Mouse (Mus musculus): Measurements from ENCODE around the gene Zc3h6. TPM values are rescaled to one million over a fixed set of nuclear protein-coding genes. Genes with fewer than 3 reads are reported as not detected.
"Not testable (repeated sequence)": the region's sequence is repeated elsewhere in the genome, so short reads cannot be mapped to it uniquely, and the experiment has no call there.

Gene Zc3h6
- polyA plus RNA-seq, 1 experiment from 2014 or later = 2.2 TPM

DNA sequence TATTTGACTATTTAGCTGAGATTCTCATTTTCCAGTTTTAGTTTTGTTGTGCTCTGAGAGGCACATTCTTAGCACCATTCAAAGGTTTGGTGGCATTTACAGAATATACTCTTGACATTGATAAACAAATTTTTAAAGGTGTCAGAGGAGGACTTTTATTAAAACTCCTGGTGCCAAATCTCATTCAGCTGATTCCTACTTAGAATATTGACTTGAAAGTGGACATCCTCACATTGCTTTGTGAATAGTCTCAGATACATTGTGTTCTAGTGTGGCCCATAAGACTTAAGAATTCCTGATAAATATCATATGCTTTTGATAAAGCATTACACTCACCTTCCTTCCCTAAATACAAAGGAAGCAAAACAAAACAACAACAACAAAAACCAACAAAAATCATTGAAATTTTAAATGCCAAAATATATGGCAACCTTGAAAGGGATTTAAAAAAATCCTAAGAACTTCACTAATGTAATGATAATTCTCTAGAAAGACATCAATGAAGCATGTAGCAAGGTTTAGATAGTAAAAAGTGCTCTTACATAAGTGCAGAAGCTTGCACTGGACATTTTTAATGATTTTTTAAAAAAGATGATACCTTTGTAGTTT lies 1.4 kb downstream of the Zc3h6 start:
- H3K27ac ChIP-seq = peak overlapping the region; percentile 100
- no peaks in the 10 kb centered on the region for H3K9me3 ChIP-seq (replicated peaks)
- peaks cover 17% of the 10 kb centered on the region for H3K4me1 ChIP-seq
- H3K27me3 ChIP-seq (ENCODE audit: low read depth, poor library complexity, severe bottlenecking) = no peaks in the 10 kb centered on the region
- H3K4me3 ChIP-seq = peak overlapping the region; percentile 82
- DNase-seq (ENCODE audit: low spot score) = no peak
- H3K36me3 ChIP-seq = no peaks in the 10 kb centered on the region

DNA sequence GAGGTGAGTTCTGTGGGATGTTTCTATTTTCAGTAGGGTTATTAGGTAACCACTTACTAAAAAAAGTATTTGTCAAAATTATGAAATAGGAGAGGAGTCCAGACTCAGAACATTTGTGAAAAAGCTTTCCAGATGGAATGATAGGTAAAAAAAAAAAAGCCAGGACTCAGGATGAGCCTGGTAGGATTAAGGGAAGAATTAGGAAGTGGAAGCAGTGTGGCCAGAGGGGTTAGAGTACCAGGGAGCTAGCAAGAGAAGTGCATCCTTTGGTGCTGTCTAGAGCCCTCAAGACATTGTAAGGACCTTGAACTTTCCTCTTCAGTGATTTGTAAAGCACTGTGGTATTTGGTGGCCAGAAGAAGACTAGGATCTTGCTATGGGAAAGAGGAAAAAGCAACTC lies 5.1 kb downstream of the Zc3h6 start:
- Histone ChIP-seq H3K27me3 (ENCODE audit: low read depth, poor library complexity, severe bottlenecking) (no peaks in the 10 kb centered on the region), H3K9me3 (replicated peaks) (no peaks in the 10 kb centered on the region), H3K27ac (no peak overlapping the region), H3K4me3 (no peak overlapping the region), H3K36me3 (no peaks in the 10 kb centered on the region), H3K4me1 (peaks cover 6% of the 10 kb centered on the region)
- no peak for DNase-seq (ENCODE audit: low spot score)

DNA sequence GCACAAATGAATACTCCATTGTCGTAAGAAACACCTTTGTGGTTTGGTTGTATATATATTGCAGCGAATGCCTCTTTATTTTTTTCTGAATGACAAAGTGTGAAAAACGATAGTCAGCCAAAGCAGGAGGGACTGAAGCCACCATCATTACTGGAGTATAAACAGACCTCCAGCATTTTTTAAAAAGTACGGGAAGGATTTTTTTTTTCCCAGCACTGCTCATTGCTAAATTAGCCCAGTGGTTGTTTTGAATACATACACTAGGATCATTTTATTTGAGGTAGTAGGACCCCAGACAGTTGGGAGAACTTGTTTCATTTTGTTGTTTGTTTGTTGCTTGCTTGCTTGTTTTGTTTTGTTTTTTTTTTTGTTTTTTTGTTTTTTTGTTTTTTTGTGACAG lies 8.4 kb downstream of the Zc3h6 start:
- no peaks in the 10 kb centered on the region for H3K36me3 ChIP-seq
- 82% methylated on average over 4 of the region's 4 CpGs for WGBS
- H3K27ac ChIP-seq = no peak overlapping the region
- no peaks in the 10 kb centered on the region for H3K4me1 ChIP-seq
- DNase-seq (ENCODE audit: low spot score) = no peak
- H3K27me3 ChIP-seq (ENCODE audit: low read depth, poor library complexity, severe bottlenecking) = no peaks in the 10 kb centered on the region
- H3K9me3 ChIP-seq (replicated peaks) = no peaks in the 10 kb centered on the region
- H3K4me3 ChIP-seq = no peak overlapping the region

DNA sequence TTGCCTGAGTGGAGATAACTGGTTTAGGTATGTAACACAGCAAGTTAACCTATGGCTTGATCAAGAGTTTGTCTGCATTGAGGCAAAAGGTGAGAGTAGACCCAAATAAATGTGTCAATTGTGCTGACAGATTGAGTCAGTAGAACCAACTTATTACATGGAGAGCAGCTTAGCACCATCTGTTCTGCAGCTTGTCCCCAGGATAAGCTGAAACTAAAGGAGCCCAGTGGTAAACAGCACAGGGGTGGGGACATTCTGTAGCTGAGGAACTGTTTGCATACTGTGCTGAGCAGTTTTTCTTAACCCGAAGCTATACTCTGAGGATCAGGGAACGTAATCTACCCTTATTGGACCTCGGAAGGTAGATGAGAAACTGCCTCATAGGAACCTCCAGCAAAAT lies 17.5 kb downstream of the Zc3h6 start:
- WGBS = 90% methylated on average over 3 of the region's 3 CpGs

DNA sequence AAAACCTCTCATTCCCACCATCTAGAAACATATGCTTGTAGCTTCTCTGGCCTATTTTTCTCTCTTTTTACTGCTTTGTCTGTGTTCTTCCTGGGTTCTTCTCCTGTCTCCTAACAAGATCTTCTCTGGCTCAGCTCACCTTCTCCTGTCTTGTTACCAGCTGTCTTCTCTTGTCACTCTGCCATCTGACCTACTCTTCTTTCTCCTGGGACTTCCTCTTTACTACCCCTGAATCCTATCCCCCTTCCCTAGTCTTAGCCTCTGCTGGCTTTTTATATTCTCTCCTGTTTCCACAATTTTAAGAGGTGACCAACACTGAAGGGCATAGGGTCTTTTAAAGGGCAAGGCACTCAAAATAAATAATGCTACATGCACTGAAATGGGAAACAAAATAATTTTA lies 37.7 kb downstream of the Zc3h6 start:
- no peak overlapping the region for H3K27ac ChIP-seq
- DNase-seq (ENCODE audit: low spot score) = no peak
- H3K9me3 ChIP-seq (replicated peaks) = no peaks in the 10 kb centered on the region
- no peaks in the 10 kb centered on the region for H3K27me3 ChIP-seq (ENCODE audit: low read depth, poor library complexity, severe bottlenecking)
- no peaks in the 10 kb centered on the region for H3K36me3 ChIP-seq
- H3K4me3 ChIP-seq = no peak overlapping the region
- H3K4me1 ChIP-seq = no peaks in the 10 kb centered on the region

More for the DNA sequence above, 17.5 kb downstream of the Zc3h6 start:
- no peak overlapping the region for H3K27ac ChIP-seq
- H3K9me3 ChIP-seq (replicated peaks) = no peaks in the 10 kb centered on the region
- no peak for DNase-seq (ENCODE audit: low spot score)
- no peaks in the 10 kb centered on the region for H3K27me3 ChIP-seq (ENCODE audit: low read depth, poor library complexity, severe bottlenecking)
- H3K36me3 ChIP-seq = no peaks in the 10 kb centered on the region
- H3K4me1 ChIP-seq = peaks cover 6% of the 10 kb centered on the region
- H3K4me3 ChIP-seq = no peak overlapping the region

DNA sequence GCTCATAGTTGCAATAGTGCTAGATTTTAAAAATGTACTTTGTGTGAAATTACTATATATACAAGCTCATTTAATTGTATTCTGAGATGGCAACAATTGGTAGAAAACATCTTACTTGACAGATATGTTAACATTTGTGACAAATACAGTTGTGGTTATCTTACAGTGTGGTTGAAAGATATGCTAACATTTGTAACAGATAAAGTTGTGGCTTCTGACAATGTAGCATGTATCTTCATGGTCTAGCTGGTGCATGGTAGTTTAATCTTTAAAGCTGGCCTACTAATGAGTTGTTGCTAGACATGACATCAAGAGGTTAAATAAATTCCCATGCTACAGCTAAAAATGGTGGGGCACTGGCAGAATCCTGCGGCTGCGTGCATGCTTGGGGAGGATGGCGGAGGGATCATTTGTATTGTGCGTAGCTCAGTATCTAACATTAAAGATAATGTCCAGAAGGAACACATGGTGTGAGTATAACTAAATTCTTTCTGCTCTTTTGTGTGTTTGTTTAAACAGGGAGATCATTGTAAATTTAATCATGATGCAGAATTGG lies 39.1 kb downstream of the Zc3h6 start:
- Histone ChIP-seq H3K9me3 (replicated peaks) (no peaks in the 10 kb centered on the region), H3K4me3 (no peak overlapping the region), H3K27me3 (ENCODE audit: low read depth, poor library complexity, severe bottlenecking) (no peaks in the 10 kb centered on the region), H3K27ac (no peak overlapping the region), H3K36me3 (no peaks in the 10 kb centered on the region), H3K4me1 (no peaks in the 10 kb centered on the region)
- DNase-seq (ENCODE audit: low spot score) = no peak
- 85% methylated on average over 4 of the region's 4 CpGs for WGBS

DNA sequence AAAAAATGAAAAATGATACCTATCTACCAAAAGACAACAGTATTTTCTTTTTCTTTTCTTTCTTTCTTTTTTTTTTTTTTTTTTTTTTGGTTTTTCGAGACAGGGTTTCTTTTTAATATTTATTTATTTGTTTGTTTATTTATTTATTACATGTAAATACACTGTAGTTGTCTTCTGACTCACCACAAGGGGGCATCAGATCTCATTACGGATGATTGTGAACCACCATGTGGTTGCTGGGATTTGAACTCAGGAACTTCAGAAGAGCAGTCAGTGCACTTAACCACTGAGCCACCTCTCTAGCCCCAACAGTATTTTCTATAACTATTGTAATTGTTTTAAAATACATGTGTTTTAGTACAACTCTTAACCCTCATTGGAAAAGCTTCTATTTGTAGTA lies 41.7 kb downstream of the Zc3h6 start:
- H3K36me3 ChIP-seq; H3K4me3 ChIP-seq; H3K27ac ChIP-seq; H3K27me3 ChIP-seq (ENCODE audit: low read depth, poor library complexity, severe bottlenecking); H3K4me1 ChIP-seq; H3K9me3 ChIP-seq (replicated peaks); DNase-seq (ENCODE audit: low spot score): not testable (repeated sequence)
- 87% methylated on average over 2 of the region's 2 CpGs for WGBS

DNA sequence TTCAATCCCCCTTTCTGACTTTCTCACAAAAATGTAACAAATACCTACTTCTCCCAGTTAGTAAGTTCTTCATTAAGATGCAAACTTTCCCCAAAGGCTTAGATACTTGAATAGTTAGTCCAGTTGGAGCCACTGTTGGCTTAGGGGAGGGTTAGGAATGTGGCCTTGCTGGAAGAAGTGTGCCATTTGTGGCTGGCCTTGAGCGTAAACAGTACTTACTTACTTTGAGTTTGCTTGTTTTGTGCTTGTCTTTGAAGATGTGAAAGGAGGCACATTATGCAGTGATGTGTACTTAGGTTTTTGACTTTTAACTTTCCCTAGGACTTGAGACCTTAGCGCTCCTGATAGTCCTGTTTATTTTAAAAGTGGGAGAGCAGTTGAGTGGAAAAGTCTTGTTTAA lies 52.9 kb downstream of the Zc3h6 start:
- no peaks in the 10 kb centered on the region for H3K36me3 ChIP-seq
- no peaks in the 10 kb centered on the region for H3K27me3 ChIP-seq (ENCODE audit: low read depth, poor library complexity, severe bottlenecking)
- no peak for DNase-seq (ENCODE audit: low spot score)
- no peaks in the 10 kb centered on the region for H3K9me3 ChIP-seq (replicated peaks)
- H3K27ac ChIP-seq = no peak overlapping the region
- 82% methylated on average over 2 of the region's 2 CpGs for WGBS
- H3K4me1 ChIP-seq = no peaks in the 10 kb centered on the region
- no peak overlapping the region for H3K4me3 ChIP-seq

DNA sequence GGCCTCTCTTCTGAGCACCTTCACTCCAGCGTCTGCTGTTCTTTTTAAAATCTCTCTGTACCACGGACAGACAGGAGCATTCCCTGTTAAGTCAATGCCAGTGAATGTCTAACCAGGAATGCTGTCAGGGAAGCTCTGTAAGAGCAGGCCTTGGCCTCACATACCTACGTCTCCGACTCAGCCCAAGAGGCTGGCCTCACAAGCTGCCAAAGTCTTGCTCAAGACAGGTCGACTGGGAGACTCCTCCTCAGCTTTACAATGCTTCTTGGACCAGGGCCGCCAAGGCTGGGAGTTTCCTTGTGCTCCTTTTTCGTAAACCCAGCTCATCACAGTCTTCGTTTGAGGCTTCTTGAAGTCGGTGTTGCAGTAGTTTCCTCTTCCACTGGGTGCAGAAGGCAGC lies 57.6 kb downstream of the Zc3h6 start:
- WGBS = 75% methylated on average over 9 of the region's 9 CpGs
- no peak overlapping the region for H3K27ac ChIP-seq

DNA sequence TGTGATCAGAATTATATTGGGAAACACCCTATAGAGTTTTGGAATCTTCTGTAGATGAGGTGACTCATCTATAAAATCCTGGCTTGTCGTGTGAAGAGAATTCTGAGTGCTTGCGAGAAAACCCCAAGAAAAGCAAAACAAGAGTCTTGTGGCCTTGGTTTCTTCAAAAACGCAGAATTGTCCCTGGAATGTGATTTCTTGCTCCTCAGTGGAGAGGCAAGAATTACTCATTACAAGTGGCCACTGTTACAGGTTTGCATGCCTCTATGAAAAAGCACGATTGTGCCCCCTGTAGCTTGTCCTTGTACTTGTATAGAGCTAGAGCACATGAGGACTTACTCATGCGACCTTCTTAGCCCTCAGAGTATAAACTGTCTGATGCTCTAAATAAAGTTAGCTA lies 68.2 kb downstream of the Zc3h6 start:
- 84% methylated on average over 5 of the region's 5 CpGs for WGBS
- H3K27ac ChIP-seq = no peak overlapping the region
- H3K4me1 ChIP-seq = peaks cover 13% of the 10 kb centered on the region
- H3K36me3 ChIP-seq = no peaks in the 10 kb centered on the region
- DNase-seq (ENCODE audit: low spot score) = no peak
- H3K9me3 ChIP-seq (replicated peaks) = no peaks in the 10 kb centered on the region
- no peak overlapping the region for H3K4me3 ChIP-seq
- peaks cover 43% of the 10 kb centered on the region for H3K27me3 ChIP-seq (ENCODE audit: low read depth, poor library complexity, severe bottlenecking)

More for the DNA sequence above, 57.6 kb downstream of the Zc3h6 start:
- DNase-seq (ENCODE audit: low spot score) = no peak
- H3K4me1 ChIP-seq = no peaks in the 10 kb centered on the region
- no peak overlapping the region for H3K4me3 ChIP-seq
- no peaks in the 10 kb centered on the region for H3K27me3 ChIP-seq (ENCODE audit: low read depth, poor library complexity, severe bottlenecking)
- H3K36me3 ChIP-seq = no peaks in the 10 kb centered on the region
- H3K9me3 ChIP-seq (replicated peaks) = no peaks in the 10 kb centered on the region

DNA sequence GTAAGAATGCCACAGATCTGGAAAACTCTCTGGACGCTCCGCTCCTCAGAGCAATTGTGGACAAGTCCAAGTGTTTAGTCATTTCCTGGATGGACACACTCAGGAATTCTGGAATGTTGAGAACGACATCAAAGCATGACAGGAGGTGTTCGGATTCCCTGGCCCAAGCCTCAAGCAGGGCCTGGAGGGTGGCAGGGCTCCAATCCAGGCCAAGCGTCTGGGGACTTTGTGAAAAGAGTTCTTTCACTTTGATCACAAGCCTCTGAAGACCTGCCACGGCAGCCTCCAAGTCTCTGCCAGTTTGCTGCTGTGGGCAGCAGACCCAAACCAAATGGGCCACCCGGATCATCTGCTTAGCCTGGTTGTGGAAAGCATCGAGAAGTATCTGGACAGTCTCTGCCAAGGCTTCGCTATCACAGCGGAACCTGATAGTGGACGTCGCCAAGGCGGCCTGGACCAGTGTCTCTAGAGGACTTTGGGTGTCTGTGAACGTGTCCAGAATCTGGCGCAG lies 71.3 kb downstream of the Zc3h6 start:
- peaks cover 13% of the 10 kb centered on the region for H3K4me1 ChIP-seq
- H3K9me3 ChIP-seq (replicated peaks) = no peaks in the 10 kb centered on the region
- no peaks in the 10 kb centered on the region for H3K36me3 ChIP-seq
- peaks cover 63% of the 10 kb centered on the region for H3K27me3 ChIP-seq (ENCODE audit: low read depth, poor library complexity, severe bottlenecking)
- DNase-seq (ENCODE audit: low spot score) = no peak
- H3K4me3 ChIP-seq = peak overlapping the region; percentile 57
- H3K27ac ChIP-seq = 0 out of 2 replicates have a peak overlapping the region, but pooled peaks have one; percentile 56
- 33% methylated on average over 15 of the region's 15 CpGs for WGBS

DNA sequence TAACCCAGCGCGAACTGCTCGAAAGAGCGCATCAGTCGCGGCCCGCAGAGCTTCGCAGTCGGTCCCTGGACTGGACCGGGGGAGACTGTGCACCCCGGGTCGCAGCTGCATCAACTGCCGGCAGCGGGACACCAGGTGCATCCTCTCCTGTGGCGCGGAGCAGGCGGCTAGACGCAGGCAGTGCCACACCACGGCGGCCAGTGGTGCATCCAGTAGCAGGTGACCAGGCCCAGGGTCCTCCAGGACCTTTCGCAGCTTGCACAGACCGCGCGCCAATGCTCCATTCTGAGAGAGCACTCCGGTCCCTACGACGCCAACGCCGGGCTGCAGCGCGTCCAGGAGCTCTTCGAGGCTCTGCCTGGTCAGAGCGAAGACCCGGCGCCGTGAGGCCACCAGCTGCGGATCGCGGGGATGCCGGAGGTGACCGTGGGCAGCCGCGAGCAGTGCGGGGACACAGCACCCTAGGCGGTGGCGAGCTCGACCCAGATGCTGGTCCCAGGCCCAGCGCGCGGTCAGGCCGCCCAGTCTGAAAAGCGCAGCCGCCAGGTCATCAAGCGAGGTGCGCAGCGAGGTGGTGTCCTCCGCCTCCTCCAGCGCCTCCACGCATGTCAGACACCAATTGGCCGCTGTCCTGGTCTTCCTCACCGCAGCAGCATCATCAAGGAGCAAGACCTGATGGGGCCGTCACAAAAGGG lies 71.9 kb downstream of the Zc3h6 start:
- H3K4me3 ChIP-seq = peak overlapping the region; percentile 57
- H3K4me1 ChIP-seq = peaks cover 13% of the 10 kb centered on the region
- H3K27ac ChIP-seq = peak overlapping the region; percentile 56
- DNase-seq (ENCODE audit: low spot score) = peak; percentile 71
- WGBS = 3% methylated on average over 62 of the region's 62 CpGs
- no peaks in the 10 kb centered on the region for H3K36me3 ChIP-seq
- peaks cover 63% of the 10 kb centered on the region for H3K27me3 ChIP-seq (ENCODE audit: low read depth, poor library complexity, severe bottlenecking)
- no peaks in the 10 kb centered on the region for H3K9me3 ChIP-seq (replicated peaks)

DNA sequence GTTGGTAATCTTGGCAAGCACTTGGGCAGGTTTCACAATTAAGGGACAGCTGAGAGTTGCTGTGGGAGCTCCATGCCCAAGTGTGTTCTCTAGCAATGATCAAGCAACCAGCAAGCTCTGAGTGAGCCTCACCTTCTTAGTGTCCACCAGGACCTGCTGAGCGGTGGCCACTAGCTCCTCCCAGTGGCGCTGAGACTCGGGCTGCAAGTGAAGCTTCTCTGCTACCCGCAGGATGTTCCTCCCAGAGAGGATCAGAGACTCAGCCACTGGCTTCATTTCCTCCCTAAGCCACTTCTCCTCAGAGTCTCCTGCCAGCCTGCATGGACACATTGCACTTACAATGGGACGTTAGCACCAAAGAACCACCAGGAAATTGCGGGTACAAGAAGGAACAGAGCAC lies 73.4 kb downstream of the Zc3h6 start:
- 32% methylated on average over 6 of the region's 6 CpGs for WGBS
- H3K27ac ChIP-seq = no peak overlapping the region
- no peak for DNase-seq (ENCODE audit: low spot score)
- no peaks in the 10 kb centered on the region for H3K9me3 ChIP-seq (replicated peaks)
- H3K36me3 ChIP-seq = no peaks in the 10 kb centered on the region
- peaks cover 13% of the 10 kb centered on the region for H3K4me1 ChIP-seq
- H3K27me3 ChIP-seq (ENCODE audit: low read depth, poor library complexity, severe bottlenecking) = peaks cover 63% of the 10 kb centered on the region
- no peak overlapping the region for H3K4me3 ChIP-seq

All from limb, embryonic 10.5 days (tissue).